Mouse (Mus musculus) lung, postnatal 0 days (tissue): ENCODE data around the gene Capns2. TPM values are rescaled to one million over a fixed set of nuclear protein-coding genes. Genes with fewer than 3 reads are reported as not detected.
"Not testable (repeated sequence)": the region's sequence is repeated elsewhere in the genome, so short reads cannot be mapped to it uniquely, and the experiment has no call there.

ENCODE experiments used
- ATAC-seq: fragments of 200-750 bp; cut with Nextera tagmentation; 2 replicates; pipeline ENCODE4 v1.8.0; 2017; ENCODE audit warnings: moderate library complexity
- DNase-seq: peaks from one replicate; pipeline ENCODE4 v3.0.0-alpha.2; 2016; ENCODE audit warnings: low spot score
- H3K27ac ChIP-seq: fragments of 300-500 bp; sonication (generic); 2 replicates; pipeline ENCODE4 v1.5.1; 2014; ENCODE audit warnings: antibody characterized with exemption, mild to moderate bottlenecking, low read length, mixed read lengths
- H3K27me3 ChIP-seq: fragments of 300-500 bp; sonication (generic); replicated peaks from 2 replicates; pipeline ENCODE4 v1.6.1; 2014; ENCODE audit warnings: low read length, mixed read lengths; ENCODE audit not compliant: insufficient read depth
- H3K36me3 ChIP-seq: fragments of 300-500 bp; sonication (generic); 2 replicates; pipeline ENCODE4 v1.6.1; 2014; ENCODE audit warnings: low read length, mixed read lengths; ENCODE audit not compliant: insufficient read depth
- H3K4me1 ChIP-seq: fragments of 300-500 bp; sonication (generic); 2 replicates; pipeline ENCODE4 v1.6.1; 2014; ENCODE audit warnings: antibody characterized with exemption, low read depth, low read length, mixed read lengths; ENCODE audit not compliant: insufficient read depth
- H3K4me2 ChIP-seq: fragments of 300-500 bp; sonication (generic); replicated peaks from 2 replicates; pipeline ENCODE4 v1.6.1; 2014; ENCODE audit warnings: low read depth, mild to moderate bottlenecking, low read length, moderate library complexity, mixed read lengths
- H3K4me3 ChIP-seq: fragments of 300-500 bp; sonication (generic); 2 replicates; pipeline ENCODE4 v1.5.1; 2014; ENCODE audit warnings: low read depth, low read length
- H3K9ac ChIP-seq: fragments of 300-500 bp; sonication (generic); replicated peaks from 2 replicates; pipeline ENCODE4 v1.6.1; 2014; ENCODE audit warnings: low read depth, mild to moderate bottlenecking
- H3K9me3 ChIP-seq: fragments of 300-500 bp; sonication (generic); 2 replicates; pipeline ENCODE4 v1.6.1; 2016; ENCODE audit warnings: low read length, mixed read lengths
- CTCF ChIP-seq: IDR thresholded peaks from 2 replicates; pipeline ENCODE4 v1.5.1; 2016; ENCODE audit warnings: antibody characterized with exemption, mild to moderate bottlenecking
- EP300 ChIP-seq: IDR thresholded peaks from 2 replicates; pipeline ENCODE4 v1.6.1; 2016; ENCODE audit warnings: antibody characterized with exemption, mild to moderate bottlenecking, control low read depth
- WGBS: fragments of 180-500 bp; shearing (Covaris S2); extraction: QIAGEN DNeasy Blood & Tissue Kit; methylation state at CpG from one replicate; pipeline ENCODE4 v1.1.7; 2014; 5-methylcytosine and 5-hydroxymethylcytosine counted together
- polyA plus RNA-seq: library from polyadenylated mRNA; unstranded; fragments of >200 nt; fragmentation: Nextera tagmentation; extraction: Ambion mirVana; gene quantifications from 2 replicates; pipeline ENCODE4 v1.2.1, GENCODE M21; 2015

The Capns2 gene
- polyA plus RNA-seq, 1 experiment from 2014 or later, result not detected

DNA sequence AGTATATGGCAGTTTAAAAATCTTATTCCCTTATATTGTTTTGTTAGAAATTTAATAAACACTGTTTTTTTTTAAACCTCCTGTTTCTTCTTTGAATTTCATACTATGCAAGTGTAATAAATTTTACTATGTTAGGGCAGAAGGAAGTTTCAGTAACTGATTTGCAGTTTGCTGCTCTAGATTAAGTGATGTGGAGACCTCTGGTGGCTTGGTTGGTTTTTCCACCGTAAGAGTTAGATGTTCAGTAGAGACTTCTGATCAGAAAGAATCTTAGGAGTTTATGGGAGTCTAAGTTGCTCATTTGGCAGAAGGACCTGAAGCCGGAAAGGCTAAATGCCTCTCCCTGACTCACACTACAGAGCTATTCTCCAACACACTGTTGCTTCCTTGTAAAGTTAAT, 17.4 kb upstream of the Capns2 start:
- Histone ChIP-seq H3K9me3 (no peaks in the 10 kb centered on the region), H3K4me1 (no peaks in the 10 kb centered on the region), H3K9ac (no peak overlapping the region), H3K27me3 (no peaks in the 10 kb centered on the region), H3K4me2 (no peak overlapping the region), H3K36me3 (no peaks in the 10 kb centered on the region), H3K27ac (no peak overlapping the region), H3K4me3 (no peak overlapping the region)
- peak; percentile 60 for TF ChIP-seq CTCF
- no peak for TF ChIP-seq EP300
- no peak for ATAC-seq
- WGBS, result 67% methylated on average over 2 of the region's 2 CpGs
- peak; percentile 52 for DNase-seq

- H3K36me3 ChIP-seq, H3K27ac ChIP-seq, H3K4me3 ChIP-seq, ATAC-seq, H3K4me1 ChIP-seq, H3K4me2 ChIP-seq, DNase-seq, H3K27me3 ChIP-seq, H3K9me3 ChIP-seq, H3K9ac ChIP-seq: not testable (repeated sequence)
- 57% methylated on average over 3 of the region's 3 CpGs for WGBS
These were observed 9.0 kb upstream of the Capns2 start for GRCm38 (mm10) chr8:92892216-92892615.

GRCm38 (mm10) chr8:92893870-92894269, 7.3 kb upstream of the Capns2 start:
- TF ChIP-seq CTCF (no peak), EP300 (no peak)
- no peak overlapping the region for H3K4me2 ChIP-seq
- no peaks in the 10 kb centered on the region for H3K4me1 ChIP-seq
- no peaks in the 10 kb centered on the region for H3K9me3 ChIP-seq
- H3K27me3 ChIP-seq, result no peaks in the 10 kb centered on the region
- no peak overlapping the region for H3K9ac ChIP-seq
- H3K27ac ChIP-seq, result no peak overlapping the region
- H3K36me3 ChIP-seq, result no peaks in the 10 kb centered on the region
- H3K4me3 ChIP-seq, result no peak overlapping the region
- ATAC-seq (no peak), DNase-seq (no peak)
- WGBS, result 51% methylated on average over 2 of the region's 2 CpGs

GRCm38 (mm10) chr8:92895053-92895452, 6.2 kb upstream of the Capns2 start:
- WGBS, result 67% methylated on average over 7 of the region's 7 CpGs

GRCm38 (mm10) chr8:92896056-92896455, 5.2 kb upstream of the Capns2 start:
- 92% methylated on average over 1 of the region's 1 CpGs for WGBS
- no peak overlapping the region for H3K4me2 ChIP-seq

More at GRCm38 (mm10) chr8:92895053-92895452, 6.2 kb upstream of the Capns2 start:
- Histone ChIP-seq H3K9me3 (no peaks in the 10 kb centered on the region), H3K27me3 (no peaks in the 10 kb centered on the region), H3K36me3 (no peaks in the 10 kb centered on the region), H3K4me2 (no peak overlapping the region), H3K4me1 (no peaks in the 10 kb centered on the region), H3K4me3 (no peak overlapping the region), H3K9ac (no peak overlapping the region), H3K27ac (no peak overlapping the region)
- ATAC-seq, result peak; percentile 56
- TF ChIP-seq EP300 (no peak), CTCF (no peak)
- peak; percentile 44 for DNase-seq

GRCm38 (mm10) chr8:92896611-92897010, 4.6 kb upstream of the Capns2 start:
- Histone ChIP-seq H3K36me3 (no peaks in the 10 kb centered on the region), H3K27me3 (no peaks in the 10 kb centered on the region), H3K4me1 (no peaks in the 10 kb centered on the region), H3K27ac (no peak overlapping the region), H3K4me3 (no peak overlapping the region), H3K4me2 (no peak overlapping the region), H3K9ac (no peak overlapping the region), H3K9me3 (no peaks in the 10 kb centered on the region)
- WGBS, result 53% methylated on average over 5 of the region's 5 CpGs
- ATAC-seq (no peak), DNase-seq (no peak)
- TF ChIP-seq CTCF, result no peak
- no peak for TF ChIP-seq EP300

More at GRCm38 (mm10) chr8:92896056-92896455, 5.2 kb upstream of the Capns2 start:
- Histone ChIP-seq H3K9ac (no peak overlapping the region), H3K36me3 (no peaks in the 10 kb centered on the region), H3K9me3 (no peaks in the 10 kb centered on the region), H3K27ac (no peak overlapping the region), H3K4me1 (no peaks in the 10 kb centered on the region), H3K27me3 (no peaks in the 10 kb centered on the region), H3K4me3 (no peak overlapping the region)
- ATAC-seq (no peak), DNase-seq (no peak)
- TF ChIP-seq EP300 (no peak), CTCF (no peak)

GRCm38 (mm10) chr8:92897794-92898193, 3.4 kb upstream of the Capns2 start:
- H3K36me3 ChIP-seq, result no peaks in the 10 kb centered on the region
- DNase-seq (no peak), ATAC-seq (no peak)
- no peaks in the 10 kb centered on the region for H3K9me3 ChIP-seq
- no peaks in the 10 kb centered on the region for H3K4me1 ChIP-seq
- H3K9ac ChIP-seq, result no peak overlapping the region
- no peak overlapping the region for H3K27ac ChIP-seq
- H3K4me2 ChIP-seq, result no peak overlapping the region
- WGBS, result 77% methylated on average over 4 of the region's 4 CpGs
- H3K4me3 ChIP-seq, result no peak overlapping the region
- no peaks in the 10 kb centered on the region for H3K27me3 ChIP-seq
- TF ChIP-seq CTCF, result no peak
- TF ChIP-seq EP300, result no peak
